Mouse (Mus musculus) MEL (cell line): ENCODE measurements around the gene Bag6. TPM values are rescaled to one million over a fixed set of nuclear protein-coding genes. Genes with fewer than 3 reads are reported as not detected.
A peak's percentile ranks its signal among the peaks of the same experiment; 100 is the strongest.

ENCODE experiments used
- DNase-seq: peaks from one replicate; pipeline ENCODE4 v3.0.0; 2011; ENCODE audit warnings: low read depth, low spot score
- H3K27ac ChIP-seq: 2 replicates; pipeline ENCODE4 v1.5.1; 2012; ENCODE audit warnings: low read depth, mild to moderate bottlenecking, control low read depth, low read length, moderate library complexity; ENCODE audit not compliant: control insufficient read depth
- H3K27me3 ChIP-seq, 2 experiments: fragments of 150-350 bp in 1 of 2; sonication (generic) in 1 of 2; 2 replicates each; pipeline ENCODE4 v1.6.1; 2012; ENCODE audit warnings: low read length in 2 of 2, mild to moderate bottlenecking in 2 of 2, improper control_type of control experiment in 1 of 2, moderate library complexity in 1 of 2; ENCODE audit not compliant: insufficient read depth in 2 of 2, control insufficient read depth in 1 of 2
- H3K36me3 ChIP-seq, 2 experiments: 2 replicates each; pipeline ENCODE4 v1.6.1; 2012 to 2014; ENCODE audit warnings: low read length in 2 of 2, improper control_type of control experiment in 1 of 2, inconsistent platforms in 1 of 2, mild to moderate bottlenecking in 1 of 2; ENCODE audit not compliant: insufficient read depth in 2 of 2, control insufficient read depth in 1 of 2
- H3K4me1 ChIP-seq, 2 experiments: fragments of 150-350 bp in 1 of 2; sonication (generic) in 1 of 2; 2 replicates each; pipeline ENCODE4 v1.6.1; 2012; ENCODE audit warnings: low read length in 2 of 2, improper control_type of control experiment in 1 of 2, mild to moderate bottlenecking in 1 of 2; ENCODE audit not compliant: insufficient read depth in 2 of 2, control insufficient read depth in 1 of 2
- H3K4me3 ChIP-seq, 2 experiments: fragments of 150-350 bp in 1 of 2; sonication (generic) in 1 of 2; 2 replicates each; pipeline ENCODE4 v1.5.1; 2012; ENCODE audit warnings: low read depth in 2 of 2, low read length in 2 of 2, mild to moderate bottlenecking in 2 of 2, moderate library complexity in 2 of 2, control low read depth in 1 of 2, improper control_type of control experiment in 1 of 2; ENCODE audit not compliant: control insufficient read depth in 1 of 2, insufficient read depth in 1 of 2
- H3K79me2 ChIP-seq: 2 replicates; pipeline ENCODE4 v1.6.1; 2012; ENCODE audit warnings: mild to moderate bottlenecking, low read length, moderate library complexity; ENCODE audit not compliant: control insufficient read depth, poor library complexity, insufficient read depth
- H3K9ac ChIP-seq: 2 replicates; pipeline ENCODE4 v1.6.1; 2012; ENCODE audit warnings: low read depth, mild to moderate bottlenecking, control low read depth, low read length, moderate library complexity; ENCODE audit not compliant: control insufficient read depth, poor library complexity, severe bottlenecking
- H3K9me3 ChIP-seq: fragments of 150-350 bp; sonication (generic); replicated peaks from 2 replicates; pipeline ENCODE4 v1.6.1; 2012; ENCODE audit warnings: mild to moderate bottlenecking, low read length, improper control_type of control experiment, moderate library complexity; ENCODE audit not compliant: insufficient read depth
- BHLHE40 ChIP-seq: IDR thresholded peaks from 2 replicates; pipeline ENCODE4 v1.6.1; 2012; ENCODE audit warnings: low read depth, mild to moderate bottlenecking, inconsistent platforms, low read length, improper control_type of control experiment, borderline replicate concordance
- CTCF ChIP-seq, 3 experiments: IDR thresholded peaks in 2 of 3; conservative IDR thresholded peaks in 1 of 3; 2 replicates each; pipeline ENCODE4 v1.5.1; 2011 to 2012; ENCODE audit warnings: low read length in 3 of 3, low read depth in 2 of 3, mild to moderate bottlenecking in 2 of 3, improper control_type of control experiment in 1 of 3, inconsistent platforms in 1 of 3, mixed read lengths in 1 of 3, moderate library complexity in 1 of 3; ENCODE audit not compliant: control insufficient read depth in 1 of 3, insufficient read depth in 1 of 3, poor library complexity in 1 of 3, severe bottlenecking in 1 of 3
- E2F4 ChIP-seq: IDR thresholded peaks from 2 replicates; pipeline ENCODE4 v1.6.1; 2011; ENCODE audit warnings: low read depth, low read length, improper control_type of control experiment, borderline replicate concordance
- EP300 ChIP-seq, 2 experiments: IDR thresholded peaks; 2 replicates each; pipeline ENCODE4 v1.6.1; 2011; ENCODE audit warnings: improper control_type of control experiment in 2 of 2, low read length in 2 of 2, low read depth in 1 of 2, mild to moderate bottlenecking in 1 of 2
- ETS1 ChIP-seq: IDR thresholded peaks from 2 replicates; pipeline ENCODE4 v1.6.1; 2012; ENCODE audit warnings: low read depth, mild to moderate bottlenecking, inconsistent platforms, low read length, improper control_type of control experiment, moderate library complexity
- GATA1 ChIP-seq: IDR thresholded peaks from 2 replicates; pipeline ENCODE4 v1.6.1; 2011; ENCODE audit warnings: low read depth, low read length, improper control_type of control experiment
- JUND ChIP-seq: IDR thresholded peaks from 2 replicates; pipeline ENCODE4 v1.6.1; 2011; ENCODE audit warnings: low read depth, mild to moderate bottlenecking, improper control_type of control experiment, low read length
- KAT2A ChIP-seq: conservative IDR thresholded peaks from 2 replicates; pipeline ENCODE4 v1.6.1; 2012; ENCODE audit warnings: low read depth, low read length, improper control_type of control experiment, inconsistent platforms
- MAFK ChIP-seq: IDR thresholded peaks from 2 replicates; pipeline ENCODE4 v1.6.1; 2011; ENCODE audit warnings: low read depth, mild to moderate bottlenecking, low read length, improper control_type of control experiment, borderline replicate concordance
- MAX ChIP-seq: IDR thresholded peaks from 2 replicates; pipeline ENCODE4 v1.6.1; 2011; ENCODE audit warnings: low read length, improper control_type of control experiment
- MAZ ChIP-seq: IDR thresholded peaks from 2 replicates; pipeline ENCODE4 v1.6.1; 2012; ENCODE audit warnings: low read depth, mild to moderate bottlenecking, inconsistent platforms, low read length, improper control_type of control experiment
- MEF2A ChIP-seq: IDR thresholded peaks from 2 replicates; pipeline ENCODE4 v1.6.1; 2014; ENCODE audit warnings: low read depth, mild to moderate bottlenecking, inconsistent platforms, low read length, improper control_type of control experiment; ENCODE audit not compliant: poor library complexity, insufficient replicate concordance, severe bottlenecking; ENCODE audit errors: extremely low read depth
- MXI1 ChIP-seq: IDR thresholded peaks from 2 replicates; pipeline ENCODE4 v1.6.1; 2011; ENCODE audit warnings: mild to moderate bottlenecking, low read depth, low read length, improper control_type of control experiment
- MYC ChIP-seq: IDR thresholded peaks from 2 replicates; pipeline ENCODE4 v1.6.1; 2011; ENCODE audit warnings: low read depth, mild to moderate bottlenecking, low read length, improper control_type of control experiment, moderate library complexity
- NELFE ChIP-seq: IDR thresholded peaks from 2 replicates; pipeline ENCODE4 v1.6.1; 2011; ENCODE audit warnings: low read depth, low read length, improper control_type of control experiment
- POLR2AphosphoS2 ChIP-seq: IDR thresholded peaks from 2 replicates; pipeline ENCODE4 v1.6.1; 2011; ENCODE audit warnings: low read length, improper control_type of control experiment
- POLR2AphosphoS5 ChIP-seq: IDR thresholded peaks from 2 replicates; pipeline ENCODE4 v1.6.1; 2012; ENCODE audit warnings: low read depth, borderline replicate concordance, mild to moderate bottlenecking, inconsistent platforms, low read length, moderate library complexity, mixed read lengths
- RCOR1 ChIP-seq: IDR thresholded peaks from 2 replicates; pipeline ENCODE4 v1.6.1; 2012; ENCODE audit warnings: low read depth, mild to moderate bottlenecking, inconsistent platforms, low read length, improper control_type of control experiment
- SIN3A ChIP-seq: IDR thresholded peaks from 2 replicates; pipeline ENCODE4 v1.6.1; 2012; ENCODE audit warnings: low read length, improper control_type of control experiment, inconsistent platforms
- TAL1 ChIP-seq: IDR thresholded peaks from 2 replicates; pipeline ENCODE4 v1.6.1; 2012; ENCODE audit warnings: mild to moderate bottlenecking, inconsistent platforms, low read length, moderate library complexity, mixed read lengths
- TBP ChIP-seq: IDR thresholded peaks from 2 replicates; pipeline ENCODE4 v1.8.0; 2011; ENCODE audit warnings: low read depth, low read length, improper control_type of control experiment
- TCF12 ChIP-seq: IDR thresholded peaks from 2 replicates; pipeline ENCODE4 v1.6.1; 2014; ENCODE audit warnings: low read depth, mild to moderate bottlenecking, inconsistent platforms, low read length, improper control_type of control experiment, moderate library complexity
- UBTF ChIP-seq: IDR thresholded peaks from 2 replicates; pipeline ENCODE4 v1.6.1; 2012; ENCODE audit warnings: low read depth, mild to moderate bottlenecking, inconsistent platforms, low read length, improper control_type of control experiment, moderate library complexity, borderline replicate concordance; ENCODE audit not compliant: insufficient read depth
- USF1 ChIP-seq: IDR thresholded peaks from 2 replicates; pipeline ENCODE4 v1.6.1; 2014; ENCODE audit warnings: low read depth, mild to moderate bottlenecking, inconsistent platforms, low read length, improper control_type of control experiment, moderate library complexity
- USF2 ChIP-seq, 2 experiments: IDR thresholded peaks; 2 replicates each; pipeline ENCODE4 v1.6.1; 2011 to 2012; ENCODE audit warnings: improper control_type of control experiment in 2 of 2, low read length in 2 of 2, borderline replicate concordance in 1 of 2, inconsistent platforms in 1 of 2, low read depth in 1 of 2, mild to moderate bottlenecking in 1 of 2; ENCODE audit not compliant: insufficient read depth in 1 of 2
- ZC3H11A ChIP-seq: IDR thresholded peaks from 2 replicates; pipeline ENCODE4 v1.6.1; 2012; ENCODE audit warnings: low read depth, mild to moderate bottlenecking, inconsistent platforms, low read length, improper control_type of control experiment
- ZKSCAN1 ChIP-seq: IDR thresholded peaks from 2 replicates; pipeline ENCODE4 v1.6.1; 2012; ENCODE audit warnings: low read depth, mild to moderate bottlenecking, inconsistent platforms, low read length, improper control_type of control experiment, moderate library complexity
- ZMIZ1 ChIP-seq: IDR thresholded peaks from 2 replicates; pipeline ENCODE4 v1.6.1; 2012; ENCODE audit warnings: low read depth, mild to moderate bottlenecking, inconsistent platforms, low read length, improper control_type of control experiment, moderate library complexity
- ZNF384 ChIP-seq: IDR thresholded peaks from 2 replicates; pipeline ENCODE4 v1.6.1; 2012; ENCODE audit warnings: low read depth, mild to moderate bottlenecking, inconsistent platforms, low read length, improper control_type of control experiment
- polyA plus RNA-seq, 2 experiments: library from polyadenylated mRNA; stranded (reverse) in 1 of 2; unstranded in 1 of 2; fragments of >175 nt in 1 of 2; fragments of >200 nt in 1 of 2; gene quantifications; 2 replicates each; pipeline versions ENCODE4 v1.2.1 to v1.2.4; 2012; ENCODE audit warnings: low replicate concordance in 2 of 2, low read depth in 1 of 2; ENCODE audit not compliant: insufficient read length in 2 of 2, insufficient read depth in 1 of 2, missing spikeins in 1 of 2
- total RNA-seq: library from RNA; depleted of rRNA; stranded (reverse); fragments of 300-350 nt; gene quantifications from 2 replicates; pipeline ENCODE4 v1.2.3, GENCODE M21; 2012

Gene Bag6
- total and polyA plus RNA-seq, 3 experiments, result 102 to 283 TPM; not detected in 1

DNA sequence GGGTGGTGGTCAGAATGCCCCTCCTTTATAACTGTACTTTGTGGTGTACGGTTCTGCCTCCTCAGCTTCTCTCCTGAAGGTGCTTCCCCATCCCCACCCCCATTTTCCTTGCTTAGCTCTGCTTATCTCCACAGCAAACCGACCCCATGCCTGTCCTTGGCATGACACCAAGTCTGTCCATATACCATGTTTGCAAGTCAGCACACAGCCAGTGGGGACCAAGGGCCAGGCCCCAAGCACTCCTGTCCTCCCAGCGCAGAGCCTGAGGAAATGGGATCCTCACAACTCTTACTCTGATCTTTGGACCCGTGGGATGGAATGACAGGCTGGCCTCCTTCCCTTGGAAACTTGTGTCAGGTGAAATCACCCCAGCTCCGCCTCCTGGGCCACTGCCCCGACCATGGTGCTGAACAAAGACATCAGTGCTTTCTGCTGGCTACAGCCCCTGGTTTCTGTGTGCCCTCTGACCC is 31.7 kb upstream of the Bag6 start (continued):
- peak; percentile 91 for TF ChIP-seq MAZ
- peak; percentile 88 to 95 for TF ChIP-seq EP300 (IDR thresholded peaks at IDR 0.05; ENCODE audit: low read depth in 1 of 2, low read length in 2 of 2)
- peak; percentile 83 for TF ChIP-seq MXI1
- TF ChIP-seq MAFK, result peak; percentile 67
- TF ChIP-seq TAL1, result peak; percentile 71
- peak; percentile 88 for TF ChIP-seq GATA1
- TF ChIP-seq BHLHE40, result peak; percentile 66; the same call in 1 of the 2 replicates
- no peak for TF ChIP-seq MEF2A
- no peak for TF ChIP-seq KAT2A
- no peak for TF ChIP-seq USF1
- TF ChIP-seq ETS1, result peak; percentile 96
- TF ChIP-seq E2F4, result no peak
- TF ChIP-seq TBP, result 0 out of 2 replicates have a peak, but pooled peaks have one; percentile 61
- peak; percentile 67 for TF ChIP-seq RCOR1
- no peak for TF ChIP-seq UBTF
- no peak for TF ChIP-seq JUND
- TF ChIP-seq USF2 (IDR thresholded peaks at IDR 0.05; ENCODE audit: borderline replicate concordance in 1 of 2, insufficient read depth in 1 of 2, low read depth in 1 of 2, low read length in 2 of 2), result no peak
- peak; percentile 92 for TF ChIP-seq SIN3A
- no peak for TF ChIP-seq ZC3H11A
- TF ChIP-seq POLR2AphosphoS5, result no peak
- no peak for TF ChIP-seq ZMIZ1

DNA sequence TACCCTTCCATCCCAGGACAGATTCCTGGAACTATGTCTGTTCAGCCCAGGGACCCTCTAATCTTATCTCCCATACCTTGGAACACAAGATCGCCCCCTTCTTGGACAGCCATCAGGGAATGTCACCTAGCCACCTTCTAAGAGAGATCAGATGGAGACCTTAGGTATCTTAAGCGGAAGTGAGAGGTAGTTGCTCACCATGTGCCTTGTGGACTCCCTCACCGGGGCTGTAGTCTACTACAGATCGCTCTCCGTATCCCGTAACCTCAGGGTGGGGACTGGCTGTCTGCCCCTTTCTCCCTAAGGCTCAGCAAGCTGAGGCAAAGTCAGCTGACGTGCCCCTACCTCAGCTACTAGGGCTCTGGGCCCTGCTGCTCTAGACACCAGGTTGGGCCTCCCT is 30.9 kb upstream of the Bag6 start:
- Histone ChIP-seq H3K4me1 (peaks cover 22 to 36% of the 10 kb centered on the region in 2 experiments), H3K27me3 (no peaks in the 10 kb centered on the region), H3K4me3 (peak overlapping the region in 1 of 2 experiments; percentile 5; a peak in 1 of 4 replicates), H3K9me3 (no peaks in the 10 kb centered on the region), H3K27ac (peak overlapping the region; percentile 96), H3K79me2 (no peaks in the 10 kb centered on the region), H3K9ac (peak overlapping the region; percentile 64), H3K36me3 (peaks cover 0 to 31% of the 10 kb centered on the region in 2 experiments; a peak in 3 of 4 replicates)
- no peak for TF ChIP-seq USF1
- TF ChIP-seq POLR2AphosphoS2, result no peak
- no peak for TF ChIP-seq USF2 (IDR thresholded peaks at IDR 0.05; ENCODE audit: borderline replicate concordance in 1 of 2, insufficient read depth in 1 of 2, low read depth in 1 of 2, low read length in 2 of 2)
- no peak for TF ChIP-seq TCF12
- 0 out of 2 replicates have a peak, but pooled peaks have one; percentile 19 for TF ChIP-seq MAZ
- TF ChIP-seq NELFE, result no peak
- TF ChIP-seq MYC, result peak; percentile 58; the same call in 1 of the 2 replicates
- TF ChIP-seq ZKSCAN1, result no peak
- TF ChIP-seq CTCF (IDR thresholded peaks at IDR 0.05 in 2 of 3, conservative IDR thresholded peaks at IDR 0.05 in 1 of 3; ENCODE audit: control insufficient read depth in 1 of 3, insufficient read depth in 1 of 3, low read depth in 2 of 3, low read length in 3 of 3, poor library complexity in 1 of 3, severe bottlenecking in 1 of 3), result no peak
- TF ChIP-seq TAL1, result 0 out of 2 replicates have a peak, but pooled peaks have one; percentile 13
- no peak for TF ChIP-seq BHLHE40
- no peak for TF ChIP-seq KAT2A
- TF ChIP-seq ZNF384, result no peak
- peak; percentile 72 for TF ChIP-seq MAX
- TF ChIP-seq EP300 (IDR thresholded peaks at IDR 0.05; ENCODE audit: low read depth in 1 of 2, low read length in 2 of 2), result peak in 1 of 2 experiments; percentile 50; a peak in 2 of 4 replicates
- TF ChIP-seq MXI1, result no peak
- DNase-seq, result peak; percentile 61
